Mouse (Mus musculus): Measurements from ENCODE around the gene Mogs. TPM values are rescaled to one million over a fixed set of nuclear protein-coding genes. Genes with fewer than 3 reads are reported as not detected.

Mogs gene
- polyA plus RNA-seq (2015; fragmentation: Nextera tagmentation; extraction: Ambion mirVana) = 24.7 and 27.0 TPM in 2 replicates

GRCm38 (mm10) chr6:83115011-83115671 is at the start of gene Mogs:
Gene Mogs (plus strand): TSS chr6:83115496.
- Histone ChIP-seq H3K9me3 (no peaks in the 10 kb centered on the region), H3K27me3 (replicated peaks) (no peaks in the 10 kb centered on the region), H3K27ac (peak within 1 kb of the TSS; percentile 85), H3K4me2 (peak within 1 kb of the TSS; percentile 97), H3K9ac (peak within 1 kb of the TSS; percentile 84), H3K36me3 (replicated peaks) (peaks cover 6% of the 10 kb centered on the region; the same call in 1 of the 2 replicates), H3K4me3 (peak within 1 kb of the TSS; percentile 90), H3K4me1 (peaks cover 54% of the 10 kb centered on the region)
- WGBS = 1% methylated on average over 55 of the region's 58 CpGs
- ATAC-seq (replicated peaks) = peak; percentile 89

- Histone ChIP-seq H3K9me3 (no peaks in the 10 kb centered on the region), H3K36me3 (replicated peaks) (no peaks in the 10 kb centered on the region), H3K4me3 (no peak overlapping the region), H3K9ac (no peak overlapping the region), H3K4me1 (peaks cover 23% of the 10 kb centered on the region), H3K27ac (no peak overlapping the region), H3K4me2 (no peak overlapping the region), H3K27me3 (replicated peaks) (peaks cover 96% of the 10 kb centered on the region)
- no peak for ATAC-seq (replicated peaks)
- WGBS = 36% methylated on average over 8 of the region's 8 CpGs
These were observed 49.3 kb upstream of the Mogs start for GRCm38 (mm10) chr6:83065995-83066394.

- Histone ChIP-seq H3K4me2 (no peak overlapping the region), H3K9ac (no peak overlapping the region), H3K9me3 (no peaks in the 10 kb centered on the region), H3K27ac (no peak overlapping the region), H3K4me3 (no peak overlapping the region), H3K36me3 (replicated peaks) (no peaks in the 10 kb centered on the region), H3K27me3 (replicated peaks) (peaks cover 98% of the 10 kb centered on the region), H3K4me1 (peaks cover 27% of the 10 kb centered on the region)
- no peak for ATAC-seq (replicated peaks)
- WGBS = 17% methylated on average over 6 of the region's 6 CpGs
These were observed 48.9 kb upstream of the Mogs start for GRCm38 (mm10) chr6:83066441-83066840.

GRCm38 (mm10) chr6:83068221-83068620 is 47.1 kb upstream of the Mogs start:
- 1% methylated on average over 8 of the region's 8 CpGs for WGBS
- Histone ChIP-seq H3K27ac (no peak overlapping the region), H3K4me1 (peaks cover 27% of the 10 kb centered on the region), H3K27me3 (replicated peaks) (peaks cover 95% of the 10 kb centered on the region), H3K36me3 (replicated peaks) (no peaks in the 10 kb centered on the region), H3K9ac (no peak overlapping the region), H3K4me2 (no peak overlapping the region), H3K9me3 (no peaks in the 10 kb centered on the region), H3K4me3 (no peak overlapping the region)
- no peak for ATAC-seq (replicated peaks)

- Histone ChIP-seq H3K4me2 (peak overlapping the region; percentile 38), H3K36me3 (replicated peaks) (no peaks in the 10 kb centered on the region), H3K9me3 (no peaks in the 10 kb centered on the region), H3K27me3 (replicated peaks) (peaks cover 94% of the 10 kb centered on the region), H3K4me3 (peak overlapping the region; percentile 25), H3K9ac (no peak overlapping the region), H3K4me1 (peaks cover 27% of the 10 kb centered on the region), H3K27ac (no peak overlapping the region)
- WGBS = under 1% methylated on average over 81 of the region's 81 CpGs
- ATAC-seq (replicated peaks) = no peak
These were observed 46.4 kb upstream of the Mogs start for GRCm38 (mm10) chr6:83068706-83069487.

- Histone ChIP-seq H3K9ac (no peak overlapping the region), H3K4me1 (peaks cover 27% of the 10 kb centered on the region), H3K4me2 (no peak overlapping the region), H3K9me3 (no peaks in the 10 kb centered on the region), H3K36me3 (replicated peaks) (no peaks in the 10 kb centered on the region), H3K27me3 (replicated peaks) (peaks cover 94% of the 10 kb centered on the region), H3K4me3 (0 out of 2 replicates have a peak overlapping the region, but pooled peaks have one; percentile 2), H3K27ac (no peak overlapping the region)
- ATAC-seq (replicated peaks) = peak; percentile 51
- 1% methylated on average over 69 of the region's 69 CpGs for WGBS
These were observed 45.6 kb upstream of the Mogs start for GRCm38 (mm10) chr6:83069488-83070246.

- H3K4me3 ChIP-seq = peak within 1 kb of the TSS; percentile 25
These were observed 45.2 kb upstream of the Mogs start, which contains the start of gene Tlx2 for GRCm38 (mm10) chr6:83070247-83070310. Gene Tlx2 (minus strand): TSS chr6:83070293.

GRCm38 (mm10) chr6:83070311-83071219 is 44.7 kb upstream of the Mogs start:
- ATAC-seq (replicated peaks) = no peak
- Histone ChIP-seq H3K9ac (no peak overlapping the region), H3K36me3 (replicated peaks) (no peaks in the 10 kb centered on the region), H3K27ac (no peak overlapping the region), H3K4me1 (peaks cover 27% of the 10 kb centered on the region), H3K4me2 (no peak overlapping the region), H3K4me3 (0 out of 2 replicates have a peak overlapping the region, but pooled peaks have one; percentile 2), H3K9me3 (no peaks in the 10 kb centered on the region), H3K27me3 (replicated peaks) (peaks cover 94% of the 10 kb centered on the region)
- WGBS = 1% methylated on average over 56 of the region's 58 CpGs

More at GRCm38 (mm10) chr6:83070247-83070310, 45.2 kb upstream of the Mogs start, which contains the start of gene Tlx2:
- Histone ChIP-seq H3K4me1 (peaks cover 27% of the 10 kb centered on the region), H3K9ac (no peak within 1 kb of the TSS), H3K36me3 (replicated peaks) (no peaks in the 10 kb centered on the region), H3K27me3 (replicated peaks) (peaks cover 94% of the 10 kb centered on the region), H3K4me2 (no peak within 1 kb of the TSS), H3K9me3 (no peaks in the 10 kb centered on the region), H3K27ac (no peak within 1 kb of the TSS)
- no peak for ATAC-seq (replicated peaks)
- WGBS = 0% methylated on average over 9 of the region's 10 CpGs

- Histone ChIP-seq H3K9me3 (no peaks in the 10 kb centered on the region), H3K27me3 (replicated peaks) (peaks cover 94% of the 10 kb centered on the region), H3K4me3 (no peak overlapping the region), H3K4me2 (no peak overlapping the region), H3K27ac (no peak overlapping the region), H3K9ac (no peak overlapping the region), H3K4me1 (peaks cover 27% of the 10 kb centered on the region), H3K36me3 (replicated peaks) (no peaks in the 10 kb centered on the region)
- 0 out of 2 replicates have a peak, but pooled peaks have one; percentile 13 for ATAC-seq (replicated peaks)
- 1% methylated on average over 23 of the region's 24 CpGs for WGBS
These were observed 44.1 kb upstream of the Mogs start for GRCm38 (mm10) chr6:83071220-83071619.

- peaks cover 31% of the 10 kb centered on the region for H3K4me1 ChIP-seq
- H3K4me3 ChIP-seq = no peak overlapping the region
- H3K9ac ChIP-seq = no peak overlapping the region
- H3K4me2 ChIP-seq = no peak overlapping the region
- no peaks in the 10 kb centered on the region for H3K9me3 ChIP-seq
- H3K36me3 ChIP-seq (replicated peaks) = no peaks in the 10 kb centered on the region
- no peak for ATAC-seq (replicated peaks)
- WGBS = 12% methylated on average over 2 of the region's 2 CpGs
- H3K27me3 ChIP-seq (replicated peaks) = peaks cover 60% of the 10 kb centered on the region
- H3K27ac ChIP-seq = no peak overlapping the region
These were observed 40.3 kb upstream of the Mogs start for GRCm38 (mm10) chr6:83074979-83075378.

GRCm38 (mm10) chr6:83077630-83078323 is 37.5 kb upstream of the Mogs start, which contains the start of gene Pcgf1:
Gene Pcgf1 (plus strand): TSS chr6:83077869.
- WGBS = under 1% methylated on average over 54 of the region's 54 CpGs
- peak; percentile 95 for ATAC-seq (replicated peaks)

More at GRCm38 (mm10) chr6:83077630-83078323, 37.5 kb upstream of the Mogs start, which contains the start of gene Pcgf1:
- Histone ChIP-seq H3K27me3 (replicated peaks) (peaks cover 43% of the 10 kb centered on the region), H3K36me3 (replicated peaks) (0 out of 2 replicates have a peak, but pooled peaks cover 9% of the 10 kb centered on the region), H3K4me3 (peak within 1 kb of the TSS; percentile 92), H3K9me3 (no peaks in the 10 kb centered on the region), H3K9ac (peak within 1 kb of the TSS; percentile 88), H3K27ac (peak within 1 kb of the TSS; percentile 95), H3K4me2 (peak within 1 kb of the TSS; percentile 95), H3K4me1 (peaks cover 25% of the 10 kb centered on the region)
